Mouse (Mus musculus) adrenal gland, postnatal 14 days (tissue): ENCODE results near the gene Klk7. TPM values are rescaled to one million over a fixed set of nuclear protein-coding genes. Genes with fewer than 3 reads are reported as not detected.

Source experiments
- DNase-seq: peaks from one replicate; pipeline ENCODE4 v3.0.0; 2021; ENCODE audit warnings: mixed read lengths
- total RNA-seq: library from RNA; stranded (reverse); gene quantifications from 2 replicates; pipeline ENCODE4 v1.2.3, GENCODE M21; 2021

Klk7 gene
- total RNA-seq, 1 experiment from 2014 or later, result not detected

- DNase-seq, result peak; percentile 23
These were observed 13.7 kb upstream of the Klk7 start, which contains the start of gene Klk8 for GRCm38 (mm10) chr7:43797333-43797769. Gene Klk8 (plus strand): TSS chr7:43797577.

- no peak for DNase-seq
These were observed 13.1 kb upstream of the Klk7 start for GRCm38 (mm10) chr7:43797844-43798462.

GRCm38 (mm10) chr7:43799876-43800275 is 11.2 kb upstream of the Klk7 start:
- no peak for DNase-seq

DNA sequence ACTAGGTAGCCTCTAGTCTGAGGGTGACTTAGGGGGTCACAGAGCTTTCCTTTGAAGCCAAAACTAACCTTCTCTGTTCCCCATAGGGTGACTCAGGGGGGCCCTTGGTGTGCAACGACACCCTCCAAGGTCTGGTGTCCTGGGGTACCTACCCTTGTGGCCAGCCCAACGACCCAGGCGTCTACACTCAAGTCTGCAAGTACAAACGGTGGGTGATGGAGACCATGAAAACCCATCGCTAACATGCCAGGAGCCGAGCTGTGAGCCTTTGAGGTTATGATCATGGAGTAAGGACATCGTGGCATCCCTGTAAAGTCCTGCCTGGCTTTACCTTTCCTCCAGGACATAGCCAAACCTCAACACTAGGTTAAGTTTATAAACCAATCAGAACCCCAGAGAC is 4.1 kb downstream of the Klk7 start:
- DNase-seq, result no peak

- DNase-seq, result no peak
These were observed 5.7 kb downstream of the Klk7 start for GRCm38 (mm10) chr7:43816746-43817145.

GRCm38 (mm10) chr7:43821581-43821980 is 10.5 kb downstream of the Klk7 start:
- DNase-seq, result no peak

DNA sequence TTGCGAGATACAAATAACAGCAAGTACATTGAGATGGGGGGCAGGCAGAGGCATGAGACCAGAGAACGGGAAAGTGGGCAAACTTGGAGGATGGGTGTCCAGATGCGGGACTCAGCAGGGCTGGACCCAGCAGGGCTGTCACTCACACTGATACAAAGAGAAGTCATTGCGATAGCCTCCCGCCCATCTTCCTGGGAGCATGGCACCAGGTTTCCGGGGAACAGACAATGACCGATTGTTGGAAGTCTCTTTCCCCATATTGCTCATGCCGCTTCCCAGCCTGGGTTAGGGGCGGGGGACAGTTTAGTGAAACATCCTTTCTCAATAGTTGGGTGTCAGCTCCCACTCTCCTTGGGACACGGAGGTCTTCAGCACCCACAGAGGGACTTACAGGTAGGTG is 13.1 kb downstream of the Klk7 start, which contains the start of gene Klk6:
Klk6 (plus strand) TSS at position 301 of the 400 bp plus-strand sequence.
- DNase-seq, result no peak

DNA sequence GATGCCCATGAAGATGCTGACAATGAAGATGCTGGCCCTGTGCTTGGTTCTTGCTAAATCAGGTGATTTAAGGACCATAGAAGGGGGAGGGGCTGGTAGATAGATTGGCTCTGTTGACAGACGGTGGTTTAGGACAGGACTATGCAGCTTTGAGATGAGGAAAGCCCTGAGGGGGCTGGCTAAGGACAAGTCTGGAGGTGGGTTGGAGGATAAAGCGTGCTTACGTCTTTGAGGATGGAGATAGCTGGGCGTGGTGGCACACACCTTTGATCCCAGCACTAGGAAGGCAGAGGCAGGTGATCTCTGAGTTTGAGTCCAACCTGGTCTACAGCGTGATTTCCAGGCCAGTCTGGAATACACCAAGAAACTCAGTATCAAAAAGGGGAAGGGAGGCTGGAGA is 15.0 kb downstream of the Klk7 start:
- DNase-seq, result no peak

DNA sequence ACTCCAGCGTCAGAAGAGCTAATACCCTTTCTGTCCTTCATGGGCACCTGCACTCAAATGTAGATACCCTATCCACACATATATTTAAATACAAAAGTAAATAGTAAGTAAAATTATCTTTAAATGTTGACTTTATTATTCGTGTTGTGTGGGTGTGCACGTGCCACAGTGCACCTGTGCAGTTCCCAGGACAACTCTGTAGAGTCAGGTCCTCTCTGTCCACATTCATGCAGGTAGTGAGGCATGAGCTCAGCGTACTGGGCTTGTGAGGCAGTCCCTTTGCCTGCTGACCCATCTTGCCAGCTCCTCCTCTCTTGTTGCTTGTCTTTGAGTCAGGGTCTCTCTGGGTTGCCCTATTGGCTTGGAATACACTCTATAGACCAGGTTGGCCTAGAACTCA is 16.6 kb downstream of the Klk7 start:
- no peak for DNase-seq

- no peak for DNase-seq
These were observed 17.9 kb downstream of the Klk7 start for GRCm38 (mm10) chr7:43829006-43829405.

GRCm38 (mm10) chr7:43841701-43842100 is 30.6 kb downstream of the Klk7 start, which contains the start of gene Klk5:
Gene Klk5 (plus strand): TSS chr7:43841971.
- no peak for DNase-seq

DNA sequence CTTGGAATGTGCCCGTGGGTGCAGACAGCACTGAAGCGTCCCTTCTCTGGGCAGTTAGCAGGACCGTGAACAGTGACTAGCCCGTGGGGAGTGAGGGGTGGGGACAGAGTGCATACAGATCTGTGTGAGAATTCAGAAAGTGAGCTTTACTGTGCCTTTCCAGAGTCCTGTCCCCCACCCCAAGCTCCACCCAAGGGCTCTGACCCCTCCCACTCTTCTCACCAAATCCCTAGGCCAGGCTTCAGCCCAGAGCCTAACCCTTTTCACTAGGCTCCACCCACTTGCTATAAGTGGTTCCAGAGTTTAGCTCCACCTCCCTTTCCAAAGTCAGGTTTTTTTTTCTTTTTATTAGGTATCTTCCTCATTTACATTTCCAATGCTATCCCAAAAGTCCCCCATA is 32.7 kb downstream of the Klk7 start:
- no peak for DNase-seq

- DNase-seq, result no peak
These were observed 40.5 kb downstream of the Klk7 start for GRCm38 (mm10) chr7:43851616-43852015.

DNA sequence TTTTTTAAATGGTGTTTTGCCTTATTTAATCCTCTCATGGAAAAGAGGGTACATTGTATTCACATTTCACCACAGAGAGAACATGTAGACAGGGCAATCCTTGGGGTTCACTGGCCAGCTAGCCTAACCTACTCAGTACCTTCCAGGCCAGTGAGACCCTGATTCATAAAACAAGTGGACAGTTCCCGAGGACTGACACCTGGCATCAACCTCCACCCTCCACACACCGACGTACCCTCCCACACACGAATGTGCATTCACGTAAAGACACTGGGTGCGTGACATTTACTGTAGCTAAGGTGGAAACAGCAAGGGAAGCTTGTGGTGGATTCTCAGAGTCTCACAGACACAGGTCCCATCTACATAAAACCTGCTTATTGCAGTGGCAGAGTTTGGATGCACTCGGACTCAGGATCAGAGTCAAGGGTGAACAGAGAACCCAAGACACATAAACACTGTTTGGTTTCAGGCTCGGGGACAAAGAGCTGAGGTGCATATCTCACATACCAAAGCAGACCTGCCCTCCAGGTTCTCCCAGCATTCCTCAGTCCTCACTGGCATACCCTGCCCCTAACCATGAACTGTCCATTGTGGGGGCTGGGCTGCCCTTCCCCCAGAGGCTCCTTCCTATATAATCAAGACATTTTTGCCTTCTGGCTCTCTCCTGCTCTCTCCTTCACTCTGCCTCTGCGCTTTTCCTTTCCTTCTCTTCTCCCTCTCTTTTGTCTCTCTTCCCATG is 43.7 kb downstream of the Klk7 start:
- no peak for DNase-seq

GRCm38 (mm10) chr7:43855709-43856108 is 44.6 kb downstream of the Klk7 start:
- DNase-seq, result no peak

- no peak for DNase-seq
These were observed 45.2 kb downstream of the Klk7 start for GRCm38 (mm10) chr7:43856307-43856706.

- no peak for DNase-seq
These were observed 46.4 kb downstream of the Klk7 start for GRCm38 (mm10) chr7:43857501-43857900.

DNA sequence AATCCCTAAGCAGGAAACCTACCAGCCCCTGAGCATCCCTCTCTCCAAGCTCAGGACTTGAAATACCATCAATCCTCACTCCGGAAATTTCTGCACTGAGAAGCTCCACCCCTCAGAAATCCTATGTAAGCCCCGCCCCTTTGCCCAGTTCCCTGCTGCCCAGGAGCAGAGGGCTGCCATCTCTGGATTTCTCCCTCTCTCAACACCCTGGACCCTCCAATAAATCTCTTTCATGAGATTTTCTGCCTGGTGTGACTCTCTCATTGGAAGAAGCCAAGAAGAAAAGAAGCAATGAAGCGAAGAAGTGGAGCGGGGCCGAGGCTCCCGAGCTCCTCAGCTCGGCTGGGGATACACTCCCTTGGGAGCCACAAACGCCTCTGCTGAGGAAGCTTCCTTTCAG is 49.3 kb downstream of the Klk7 start:
- DNase-seq, result no peak

Other genes starting within 250 kb of the Klk7 start
- gene Zfp658, start 249.0 kb upstream of the Klk7 start, total RNA-seq, result 2.2 and 3.2 TPM in 2 replicates
- 11.9 and 16.9 TPM in 2 replicates for gene Zfp719, start 231.7 kb upstream of the Klk7 start, total RNA-seq
- gene Zfp819, start 204.1 kb upstream of the Klk7 start, total RNA-seq, result not detected in 2 replicates
- gene Ceacam18, start 176.6 kb upstream of the Klk7 start, total RNA-seq, result 0.22 TPM in 1 of 2 replicates, not detected in the other
- gene Siglece, start 151.1 kb upstream of the Klk7 start, total RNA-seq, result 1.1 and 1.4 TPM in 2 replicates
- gene Ctu1, start 139.3 kb upstream of the Klk7 start, total RNA-seq, result 9.3 and 10.1 TPM in 2 replicates
- not detected in 2 replicates for gene Klk14, start 120.9 kb upstream of the Klk7 start, total RNA-seq
- not detected in 2 replicates for gene Klk13, start 98.7 kb upstream of the Klk7 start, total RNA-seq
- gene Klk12, start 42.4 kb upstream of the Klk7 start, total RNA-seq, result not detected in 2 replicates
- gene Klk11, start 36.7 kb upstream of the Klk7 start, total RNA-seq, result not detected in 2 replicates
- gene Klk10, start 30.3 kb upstream of the Klk7 start, total RNA-seq, result 0.26 TPM in 1 of 2 replicates, not detected in the other
- not detected in 2 replicates for gene Klk9, start 19.4 kb upstream of the Klk7 start, total RNA-seq
- gene Klk8, start 13.7 kb upstream of the Klk7 start, total RNA-seq, result 5.0 and 7.3 TPM in 2 replicates
- gene Klk6, start 13.2 kb downstream of the Klk7 start, total RNA-seq, result not detected in 2 replicates
- gene Klk5, start 30.7 kb downstream of the Klk7 start, total RNA-seq, result not detected in 2 replicates
- gene Klk4, start 69.9 kb downstream of the Klk7 start, total RNA-seq, result not detected in 2 replicates
- gene Klk15, start 122.4 kb downstream of the Klk7 start, total RNA-seq, result not detected in 2 replicates
- gene Klk1b8, start 139.4 kb downstream of the Klk7 start, total RNA-seq, result not detected in 2 replicates
- gene Klk1b1, start 155.5 kb downstream of the Klk7 start, total RNA-seq, result not detected in 2 replicates
- gene Klk1b9, start 164.8 kb downstream of the Klk7 start, total RNA-seq, result not detected in 2 replicates
- gene Klk1b11, start 184.6 kb downstream of the Klk7 start, total RNA-seq, result not detected in 2 replicates
- gene Klk1b26, start 200.9 kb downstream of the Klk7 start, total RNA-seq, result not detected in 2 replicates
- gene Klk1b27, start 241.0 kb downstream of the Klk7 start, total RNA-seq, result not detected in 2 replicates